In the genomic region with DNA sequence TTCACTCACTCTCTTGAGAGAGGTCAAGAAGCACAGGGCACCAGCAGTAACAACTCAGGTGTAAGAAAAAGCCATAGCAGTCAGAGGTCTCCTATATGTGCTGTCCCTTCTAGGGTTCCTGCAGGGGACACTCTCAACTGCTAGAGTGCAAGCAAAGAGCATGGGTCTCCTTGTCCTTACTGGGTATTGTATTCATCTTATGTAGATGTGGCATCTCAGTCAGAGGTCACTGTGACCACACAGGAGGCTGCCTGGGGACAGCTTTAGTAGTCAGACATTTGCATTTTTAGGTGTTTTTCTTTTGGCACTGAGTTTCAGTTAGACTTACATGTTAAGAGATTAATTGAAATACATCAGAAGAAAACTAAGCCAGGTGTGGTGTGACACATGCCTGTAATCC, we compare ENCODE assay signal across 35 mouse cellular contexts.
"Had no signal": no experiment of that assay in that cellular context is flagged by ENCODE, and none has a peak within 500 bp of the region (broad histone marks: within the 10 kb centered on the region; RNA-seq: fewer than 3 reads in every experiment).

No protein-coding gene starts in this region.

- H3K36me3 ChIP-seq: hindbrain, embryonic 13.5 days; hindbrain, embryonic 15.5 days had no signal

- H3K4me2 ChIP-seq: heart, embryonic 11.5 days; heart, embryonic 12.5 days; heart, embryonic 13.5 days; heart, embryonic 15.5 days; hindbrain, embryonic 12.5 days; hindbrain, embryonic 13.5 days; hindbrain, embryonic 14.5 days; hindbrain, embryonic 15.5 days; intestine, embryonic 15.5 days; kidney, embryonic 15.5 days had no signal

- H3K9ac ChIP-seq: heart, embryonic 12.5 days; heart, embryonic 13.5 days; heart, embryonic 15.5 days; hindbrain, embryonic 12.5 days; hindbrain, embryonic 13.5 days; hindbrain, embryonic 14.5 days; hindbrain, embryonic 15.5 days; intestine, embryonic 15.5 days; kidney, embryonic 15.5 days had no signal

- H3K27me3 ChIP-seq: heart, embryonic 12.5 days; heart, embryonic 13.5 days; heart, embryonic 15.5 days; hindbrain, embryonic 12.5 days; hindbrain, embryonic 13.5 days; hindbrain, embryonic 15.5 days; intestine, embryonic 15.5 days; kidney, embryonic 15.5 days had no signal

- DNase-seq: heart, postnatal 10 days; heart, postnatal 14 days; heart, postnatal 36 days; heart, postnatal 4 days; kidney, adult 11 months; kidney, adult 18-20 months; kidney, adult 2 months; kidney, adult 8-10 months; kidney, adult 9 months; kidney, postnatal 10 days; kidney, postnatal 14 days; kidney, postnatal 25 days; kidney, postnatal 36 days; kidney, postnatal 4 days; layer of hippocampus, adult 9-11 months; layer of hippocampus, postnatal 36 days had no signal

- H3K4me1 ChIP-seq: hindbrain, embryonic 12.5 days; hindbrain, embryonic 13.5 days; hindbrain, embryonic 15.5 days; intestine, embryonic 15.5 days had no signal

- H3K4me3 ChIP-seq: heart, embryonic 10.5 days; heart, embryonic 12.5 days; heart, embryonic 13.5 days; heart, embryonic 15.5 days; hindbrain, embryonic 10.5 days; hindbrain, embryonic 12.5 days; hindbrain, embryonic 13.5 days; hindbrain, embryonic 15.5 days; intestine, embryonic 15.5 days; kidney, embryonic 15.5 days; layer of hippocampus, adult 2 months had no signal

- H3K27ac ChIP-seq: heart, embryonic 10.5 days; heart, embryonic 13.5 days; heart, embryonic 15.5 days; hindbrain, embryonic 10.5 days; hindbrain, embryonic 12.5 days; hindbrain, embryonic 13.5 days; hindbrain, embryonic 14.5 days; hindbrain, embryonic 15.5 days; hindbrain, postnatal 0 days; intestine, embryonic 15.5 days; kidney, embryonic 15.5 days; kidney, postnatal 0 days; layer of hippocampus, adult 2 months had no signal

- ATAC-seq: hindbrain, embryonic 16.5 days; hindbrain, postnatal 0 days; inflammation-experienced regulatory T-cells, adult 6 months; intestine, embryonic 15.5 days; intestine, embryonic 16.5 days; intestine, postnatal 0 days had no signal

- H3K9me3 ChIP-seq: heart, embryonic 10.5 days; heart, embryonic 12.5 days; heart, embryonic 13.5 days; heart, embryonic 15.5 days; hindbrain, embryonic 10.5 days; hindbrain, embryonic 12.5 days; hindbrain, embryonic 13.5 days; hindbrain, embryonic 15.5 days; intestine, embryonic 15.5 days; kidney, embryonic 15.5 days had no signal
